Mouse (Mus musculus) thymus, adult 2 months (tissue): ENCODE data around the gene Caskin2. TPM values are rescaled to one million over a fixed set of nuclear protein-coding genes. Genes with fewer than 3 reads are reported as not detected.
"Not testable (repeated sequence)": the region's sequence is repeated elsewhere in the genome, so short reads cannot be mapped to it uniquely, and the experiment has no call there.

Experiments used
- DNase-seq: peaks from one replicate; pipeline ENCODE4 v3.0.0; 2021
- H3K27ac ChIP-seq: fragments of 200-500 bp; 2 replicates; pipeline ENCODE4 v1.5.1; 2012; ENCODE audit warnings: low read length, control low read depth; ENCODE audit not compliant: control insufficient read depth, insufficient read depth
- H3K27me3 ChIP-seq: fragments of 200-500 bp; 2 replicates; pipeline ENCODE4 v1.6.1; 2012; ENCODE audit warnings: mild to moderate bottlenecking, low read length, moderate library complexity, mixed read lengths; ENCODE audit not compliant: control insufficient read depth, insufficient read depth
- H3K36me3 ChIP-seq: fragments of 200-500 bp; 2 replicates; pipeline ENCODE4 v1.6.1; 2012; ENCODE audit warnings: mild to moderate bottlenecking, low read length, moderate library complexity; ENCODE audit not compliant: control insufficient read depth, insufficient read depth
- H3K4me1 ChIP-seq: fragments of 200-500 bp; replicated peaks from 2 replicates; pipeline ENCODE4 v1.6.1; 2012; ENCODE audit warnings: low read length; ENCODE audit not compliant: control insufficient read depth, insufficient read depth
- H3K4me3 ChIP-seq: fragments of 200-500 bp; 2 replicates; pipeline ENCODE4 v1.5.1; 2012; ENCODE audit warnings: mild to moderate bottlenecking, low read length, control low read depth, moderate library complexity; ENCODE audit not compliant: control insufficient read depth, insufficient read depth
- CTCF ChIP-seq: fragments of 200-500 bp; IDR thresholded peaks from 2 replicates; pipeline ENCODE4 v1.5.1; 2012; ENCODE audit warnings: mild to moderate bottlenecking, control low read depth, low read length, moderate library complexity, borderline replicate concordance; ENCODE audit not compliant: control insufficient read depth, poor library complexity, insufficient read depth; ENCODE audit errors: extremely low read depth
- POLR2A ChIP-seq: fragments of 200-500 bp; IDR thresholded peaks from 2 replicates; pipeline ENCODE4 v1.6.1; 2012; ENCODE audit warnings: mild to moderate bottlenecking, low read length, control low read depth, moderate library complexity; ENCODE audit not compliant: control insufficient read depth, poor library complexity, insufficient read depth; ENCODE audit errors: extremely low read depth
- WGBS: fragments of 180-500 bp; shearing (Covaris S2); methylation state at CpG from one replicate; pipeline ENCODE4 v1.1.7; 2018; 5-methylcytosine and 5-hydroxymethylcytosine counted together
- polyA plus RNA-seq: library from polyadenylated mRNA; depleted of rRNA; stranded (reverse); fragments of >200 nt; gene quantifications from 2 replicates; pipeline ENCODE4 v1.2.3, GENCODE M21; 2012; rRNA removed

The Caskin2 gene
- 13.7 and 15.4 TPM in 2 replicates for polyA plus RNA-seq

DNA sequence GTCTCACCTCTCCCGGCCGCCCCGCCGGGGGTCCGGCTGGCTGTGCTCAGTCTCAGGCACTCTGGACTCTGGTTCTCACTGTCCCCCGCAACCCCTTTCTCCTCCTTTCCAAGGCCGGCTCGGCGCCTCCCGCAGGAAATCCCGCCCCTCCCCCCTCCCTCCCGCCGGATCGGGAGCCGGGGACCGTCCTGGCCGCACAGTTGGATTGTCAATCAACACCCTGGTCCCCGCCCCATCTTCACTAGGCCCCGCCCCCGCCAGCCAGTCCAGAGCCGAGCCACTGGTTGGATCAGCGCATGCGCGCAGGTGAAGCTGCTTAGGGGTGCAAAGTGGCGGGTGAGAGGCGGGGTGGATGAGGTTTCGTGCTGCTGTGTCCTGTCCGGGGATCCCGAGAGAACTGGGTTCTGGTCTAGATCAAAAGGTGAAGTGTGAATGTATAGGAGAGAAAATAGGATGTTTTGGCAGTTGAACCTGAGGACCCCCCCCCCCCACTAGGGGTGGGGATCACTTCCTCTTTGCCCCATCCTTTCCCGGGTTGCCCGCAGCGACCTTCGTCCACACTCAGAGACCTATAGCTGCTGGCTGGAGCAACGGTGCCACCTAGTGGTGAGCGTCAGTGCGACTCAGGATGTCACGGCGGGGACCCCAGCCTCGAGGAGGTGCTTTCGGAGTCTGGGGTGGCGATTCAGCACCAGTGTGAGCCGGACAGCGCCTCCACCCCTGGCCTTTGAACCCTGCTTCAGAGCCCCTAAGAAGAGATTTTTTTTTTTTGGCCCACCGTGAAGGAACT is at the start of gene Caskin2:
TSS of gene Caskin2 (minus strand) at position 133 of the 790 bp plus-strand sequence.
- DNase-seq = peak; percentile 97
- Histone ChIP-seq H3K4me3 (peak within 1 kb of the TSS; percentile 67), H3K27ac (no peak within 1 kb of the TSS), H3K36me3 (no peaks in the 10 kb centered on the region), H3K27me3 (no peaks in the 10 kb centered on the region), H3K4me1 (peaks cover 26% of the 10 kb centered on the region)
- under 1% methylated on average over 44 of the region's 44 CpGs for WGBS
- peak; percentile 98 for TF ChIP-seq CTCF
- peak; percentile 31; the same call in 1 of the 2 replicates for TF ChIP-seq POLR2A

DNA sequence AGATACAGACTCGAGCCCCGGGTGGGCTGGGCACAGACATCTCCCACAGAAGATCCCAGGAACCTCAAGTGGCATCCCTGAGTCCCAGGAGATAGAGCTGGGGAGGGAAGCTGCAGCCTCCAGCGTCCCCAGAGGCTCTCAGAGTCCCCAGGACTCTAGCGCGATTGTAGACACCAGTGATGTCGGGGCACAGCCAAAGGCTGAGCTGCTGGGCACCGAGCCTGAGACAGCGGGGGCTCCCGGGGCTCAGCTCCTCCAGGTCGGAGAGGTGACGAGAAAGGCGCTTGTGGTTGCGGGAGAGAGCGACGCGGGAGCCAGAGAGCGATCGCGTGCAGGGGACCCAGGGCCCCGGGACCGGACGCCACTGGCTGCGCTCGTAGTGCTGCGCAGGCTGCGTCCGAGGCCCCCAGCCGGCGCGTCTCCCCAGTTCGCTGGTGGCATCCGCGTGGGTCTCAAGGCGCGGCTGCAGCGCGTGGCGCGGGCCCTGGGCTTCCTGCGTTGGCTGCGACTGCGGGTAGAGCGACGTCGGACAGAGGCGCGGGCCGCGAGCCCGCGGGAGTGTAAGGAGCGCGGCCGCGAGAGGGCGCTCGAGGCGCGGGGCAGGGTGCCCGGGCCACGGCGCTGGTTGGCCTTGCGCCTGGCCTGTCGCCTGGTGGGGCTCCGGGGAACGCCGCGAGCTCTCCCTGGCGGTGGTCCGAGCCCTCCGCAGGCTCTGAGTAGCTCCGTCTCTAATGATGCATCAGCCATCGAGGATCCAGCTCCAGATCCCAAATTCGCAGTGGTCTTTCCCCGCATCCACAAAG is 45.9 kb upstream of the Caskin2 start:
- Histone ChIP-seq H3K4me1 (peaks cover 9% of the 10 kb centered on the region; the same call in 1 of the 2 replicates), H3K27ac (no peak overlapping the region), H3K36me3 (no peaks in the 10 kb centered on the region), H3K4me3 (peak overlapping the region; percentile 18), H3K27me3 (peaks cover 14% of the 10 kb centered on the region; the same call in 1 of the 2 replicates)
- DNase-seq = peak; percentile 83
- WGBS = 3% methylated on average over 75 of the region's 75 CpGs
- TF ChIP-seq POLR2A (no peak), CTCF (peak; percentile 99)

DNA sequence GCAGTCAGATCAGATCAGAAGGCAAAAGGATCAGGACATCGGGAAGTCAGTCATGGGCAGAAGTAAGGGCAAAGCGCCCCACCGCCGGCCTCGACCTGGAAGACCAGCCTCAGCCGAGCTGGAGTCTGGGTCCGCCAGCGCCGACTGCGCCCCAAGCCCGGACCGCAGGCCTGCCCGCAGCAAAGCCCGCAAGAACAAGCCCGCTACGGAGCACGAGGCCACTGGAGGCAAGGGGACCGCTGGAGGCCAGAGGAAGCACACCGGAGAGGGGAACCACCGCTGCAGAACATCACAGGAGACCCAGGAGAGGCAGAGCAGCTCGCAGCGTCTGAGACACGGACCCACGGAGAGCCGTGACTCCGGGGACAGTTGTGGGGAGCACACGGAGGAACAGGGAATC is 44.9 kb upstream of the Caskin2 start, which contains the start of gene Myo15b:
TSS of gene Myo15b (plus strand) at position 53 of the 400 bp plus-strand sequence.
- Histone ChIP-seq H3K4me3 (peak within 1 kb of the TSS; percentile 18), H3K27me3 (peaks cover 14% of the 10 kb centered on the region; the same call in 1 of the 2 replicates), H3K36me3 (no peaks in the 10 kb centered on the region), H3K4me1 (peaks cover 9% of the 10 kb centered on the region; the same call in 1 of the 2 replicates), H3K27ac (no peak within 1 kb of the TSS)
- DNase-seq = no peak
- 10% methylated on average over 27 of the region's 27 CpGs for WGBS
- TF ChIP-seq POLR2A (no peak), CTCF (no peak)

DNA sequence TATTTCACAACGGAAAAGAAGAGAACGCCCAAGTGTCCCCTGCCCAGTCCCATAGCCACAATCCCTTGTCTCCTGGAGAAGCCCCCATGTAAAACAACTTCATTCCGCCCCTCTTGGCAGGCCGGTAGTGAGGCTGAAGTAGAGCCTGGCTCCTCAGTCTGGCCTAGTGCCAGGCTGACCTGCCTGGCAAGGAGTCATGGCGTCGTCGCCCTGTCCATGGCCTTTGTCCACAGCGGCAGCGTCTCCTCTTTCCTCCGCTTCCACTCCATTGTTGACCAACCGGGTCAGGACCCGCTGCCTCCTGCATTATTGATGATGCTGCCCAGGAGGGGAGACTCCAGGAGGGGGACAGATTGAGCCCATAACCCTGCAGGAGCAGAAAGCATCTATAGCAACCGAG is 44.5 kb upstream of the Caskin2 start:
- TF ChIP-seq CTCF (no peak), POLR2A (no peak)
- peaks cover 14% of the 10 kb centered on the region; the same call in 1 of the 2 replicates for H3K27me3 ChIP-seq
- peaks cover 9% of the 10 kb centered on the region; the same call in 1 of the 2 replicates for H3K4me1 ChIP-seq
- WGBS = 79% methylated on average over 13 of the region's 13 CpGs
- no peaks in the 10 kb centered on the region for H3K36me3 ChIP-seq
- no peak for DNase-seq
- H3K4me3 ChIP-seq = no peak overlapping the region
- no peak overlapping the region for H3K27ac ChIP-seq

DNA sequence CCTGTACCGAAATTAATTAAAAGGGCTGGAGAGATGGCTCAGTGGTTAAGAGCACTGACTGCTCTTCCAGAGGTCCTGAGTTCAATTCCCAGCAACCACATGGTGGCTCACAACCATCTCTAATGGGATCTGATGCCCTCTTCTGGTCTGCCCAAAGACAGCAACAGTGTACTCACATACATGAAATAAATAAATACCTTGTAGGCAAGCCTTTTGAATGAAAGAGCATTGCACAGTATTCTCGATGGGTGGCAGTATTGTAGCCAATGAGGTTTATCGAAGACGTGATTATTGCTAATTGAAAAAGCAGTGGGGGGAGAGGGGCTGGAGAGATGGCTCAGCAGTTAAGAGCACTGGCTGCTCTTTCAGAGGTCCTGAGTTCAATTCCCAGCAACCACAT is 43.7 kb upstream of the Caskin2 start:
- not testable (repeated sequence) for DNase-seq, H3K4me3 ChIP-seq, H3K4me1 ChIP-seq, H3K27ac ChIP-seq, H3K36me3 ChIP-seq
- H3K27me3 ChIP-seq = peaks cover 14% of the 10 kb centered on the region; the same call in 1 of the 2 replicates
- 96% methylated on average over 4 of the region's 4 CpGs for WGBS

DNA sequence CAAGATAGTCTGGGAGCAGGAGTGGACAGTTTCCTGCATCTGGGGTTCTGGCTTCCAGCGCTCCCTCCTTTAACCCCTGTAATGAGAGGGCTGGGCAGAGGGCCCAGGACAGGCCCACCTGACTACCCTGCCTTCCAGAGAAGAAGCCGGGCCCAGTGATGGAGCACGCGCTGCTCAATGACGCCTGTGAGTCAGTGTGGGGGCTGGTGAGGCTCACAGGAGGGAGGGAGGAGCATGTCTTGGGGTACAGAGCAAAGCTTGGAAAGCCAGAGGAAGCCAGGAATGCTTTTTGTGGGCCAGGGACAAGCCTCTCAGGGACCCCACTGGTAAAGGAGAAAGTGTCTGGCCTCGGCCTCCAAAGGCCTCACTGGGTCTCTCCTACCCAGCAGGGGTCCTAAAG is 41.2 kb upstream of the Caskin2 start:
- Histone ChIP-seq H3K27ac (no peak overlapping the region), H3K4me1 (peaks cover 9% of the 10 kb centered on the region; the same call in 1 of the 2 replicates), H3K36me3 (peaks cover 21% of the 10 kb centered on the region), H3K4me3 (no peak overlapping the region), H3K27me3 (peaks cover 14% of the 10 kb centered on the region; the same call in 1 of the 2 replicates)
- WGBS = 95% methylated on average over 6 of the region's 6 CpGs
- TF ChIP-seq POLR2A (no peak), CTCF (no peak)
- DNase-seq = no peak
